Mouse (Mus musculus) 3T3-L1 (cell line): ENCODE measurements around the gene Tmem41a.
A peak's percentile ranks its signal among the peaks of the same experiment; 100 is the strongest.

Source experiments
- DNase-seq: peaks from one replicate; pipeline ENCODE4 v3.0.0-alpha.2; 2015; ENCODE audit warnings: low read depth, low spot score

The Tmem41a gene

DNA sequence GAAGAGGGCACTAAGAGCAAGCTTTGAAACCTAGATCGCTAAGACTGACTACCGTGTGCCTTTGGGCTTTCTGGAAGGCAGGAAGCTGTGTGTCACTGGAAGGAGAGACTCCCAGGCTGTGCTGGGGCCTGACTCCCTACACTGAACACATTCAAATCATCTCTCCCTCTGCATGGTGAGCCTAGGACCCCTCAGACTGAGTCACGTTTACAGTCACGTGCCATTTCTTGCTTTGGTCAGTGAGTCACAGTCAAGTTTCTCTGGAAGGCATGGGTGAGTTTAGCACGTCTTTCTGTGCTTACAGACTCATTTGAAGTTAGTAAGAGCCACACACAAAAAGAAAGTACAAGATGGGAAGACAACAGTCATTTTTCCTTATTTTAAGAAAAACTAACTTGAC, 46.1 kb downstream of the Tmem41a start:
- DNase-seq = peak; percentile 76

DNA sequence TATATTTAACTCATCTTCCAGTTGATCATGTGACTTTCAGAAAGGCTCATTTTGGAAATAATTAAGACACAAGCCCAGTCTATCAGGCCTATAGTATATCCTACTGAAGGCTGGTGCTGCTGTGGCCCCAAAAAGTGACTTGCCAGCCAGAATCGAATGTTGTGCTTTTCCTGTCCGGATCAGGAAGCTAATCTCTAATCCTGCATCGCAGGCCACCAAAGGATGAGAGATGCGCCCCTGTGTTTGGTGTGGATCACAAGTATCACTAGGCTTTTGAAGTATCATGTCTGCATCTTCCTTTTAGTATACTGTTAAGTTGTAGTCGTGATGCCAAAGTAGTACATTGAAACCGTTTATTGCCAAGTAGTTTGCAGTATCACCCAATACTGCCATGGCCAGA, 53.5 kb downstream of the Tmem41a start:
- DNase-seq = no peak

DNA sequence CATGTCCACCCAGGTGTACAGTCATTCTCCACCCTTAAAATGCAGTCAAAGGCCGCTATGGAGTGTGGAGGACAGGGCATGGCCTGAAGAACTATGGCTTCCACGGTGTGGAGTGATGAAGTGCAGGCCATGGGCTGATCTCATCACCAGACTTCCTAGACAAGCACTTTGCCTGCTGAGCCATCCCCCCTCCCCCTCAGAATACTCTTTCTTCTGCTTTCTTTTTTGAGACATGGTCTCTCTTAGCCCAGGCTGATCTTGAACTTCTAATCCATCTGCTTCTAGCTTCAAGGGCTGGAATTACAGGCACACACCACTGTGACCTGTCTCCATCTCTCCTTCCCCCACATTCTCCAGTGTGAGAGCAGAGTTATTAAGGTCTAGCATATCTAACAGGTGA, 59.8 kb downstream of the Tmem41a start:
- no peak for DNase-seq
